In the genomic region with DNA sequence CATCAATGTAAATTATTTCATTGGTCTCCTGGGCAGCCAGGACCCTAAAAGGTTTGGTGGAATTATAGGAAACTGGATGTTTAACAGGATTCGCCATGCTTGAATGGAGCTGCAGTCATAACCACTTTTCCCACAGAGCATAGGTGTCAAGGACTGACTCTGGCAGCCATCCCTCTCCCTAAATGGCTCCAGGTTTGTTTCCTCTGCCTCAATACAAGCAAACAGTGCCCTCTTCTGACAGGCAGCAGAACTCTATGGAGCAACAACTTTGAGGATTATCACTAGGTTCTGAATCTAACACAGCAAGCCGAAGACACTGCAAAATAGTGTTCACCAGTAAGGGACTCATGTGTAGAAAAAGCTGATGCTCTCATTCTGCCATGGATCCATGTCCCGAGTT, we compare ENCODE assay signal across 9 mouse cellular contexts.
A peak's percentile ranks its signal among the peaks of the same experiment; 100 is the strongest.
DNase-seq lines count a peak whose midpoint lies in the region; ATAC-seq and TF ChIP-seq lines count a peak whose summit lies in the region.
"Had no signal": no experiment of that assay in that cellular context is flagged by ENCODE, and none has a peak within 500 bp of the region (broad histone marks: within the 10 kb centered on the region; RNA-seq: fewer than 3 reads in every experiment).

No protein-coding gene starts in this region.

- H3K36me3 ChIP-seq in kidney, embryonic 14.5 days (ENCODE audit: control insufficient read depth, insufficient read depth, low read length): no peaks in the 10 kb centered on the region
- H3K36me3 ChIP-seq in limb, embryonic 14.5 days (ENCODE audit: control insufficient read depth, insufficient read depth, low read length): no peaks in the 10 kb centered on the region

- no peaks in the 10 kb centered on the region; the same call in 1 of the 2 replicates for H3K27me3 ChIP-seq in kidney, embryonic 14.5 days (ENCODE audit: control insufficient read depth, insufficient read depth, low read length)
- H3K27me3 ChIP-seq in limb, embryonic 14.5 days (ENCODE audit: control insufficient read depth, insufficient read depth, low read length): no peaks in the 10 kb centered on the region

- H3K4me2 ChIP-seq in kidney, embryonic 14.5 days (replicated peaks; ENCODE audit: low read depth, low read length): no peak overlapping the region
- H3K4me2 ChIP-seq in limb, embryonic 14.5 days (replicated peaks; ENCODE audit: low read depth, low read length, severe bottlenecking): no peak overlapping the region

- H3K4me3 ChIP-seq in kidney, embryonic 14.5 days (ENCODE audit: low read length): no peak overlapping the region
- no peak overlapping the region for H3K4me3 ChIP-seq in limb, embryonic 14.5 days (replicated peaks; ENCODE audit: low read length)

- WGBS in kidney, embryonic 14.5 days: 63% methylated on average over 3 of the region's 3 CpGs
- WGBS in limb, embryonic 14.5 days: 41% methylated on average over 3 of the region's 3 CpGs

- TF ChIP-seq POLR2A in limb, embryonic 14.5 days (IDR thresholded peaks at IDR 0.05; ENCODE audit: borderline replicate concordance, extremely low read depth, insufficient read depth, insufficient read length): no peak

- peak; percentile 81; the same call in 1 of the 2 replicates for ATAC-seq in kidney, embryonic 14.5 days (ENCODE audit: low FRiP score, low TSS enrichment)
- ATAC-seq in limb, embryonic 14.5 days (ENCODE audit: low FRiP score, low read depth): peak; percentile 34

- peak; percentile 4 to 7 for DNase-seq in urinary bladder, adult 18-20 months (ENCODE audit: low spot score in 2 of 2)
- no peak for DNase-seq in urinary bladder, postnatal 10 days (ENCODE audit: low spot score)
- DNase-seq in cerebellum, adult 11 months: peak; percentile 20
- DNase-seq in frontal cortex, postnatal 36 days (ENCODE audit: low spot score in 2 of 2): peak; percentile 24 to 59
- DNase-seq in limb, embryonic 14.5 days (ENCODE audit: low spot score): peak; percentile 67
- peak; percentile 34 to 51 for DNase-seq in right cerebral cortex, postnatal 10 days (ENCODE audit: low spot score in 2 of 2)
- no peak for DNase-seq in B cell, adult 2 months

- no peak overlapping the region for H3K9ac ChIP-seq in kidney, embryonic 14.5 days (ENCODE audit: low read depth, low read length)
- no peak overlapping the region for H3K9ac ChIP-seq in limb, embryonic 14.5 days (ENCODE audit: low read depth, low read length, severe bottlenecking)

- no peak overlapping the region for H3K27ac ChIP-seq in kidney, embryonic 14.5 days (ENCODE audit: low read depth, low read length)
- no peak overlapping the region for H3K27ac ChIP-seq in limb, embryonic 14.5 days (replicated peaks; ENCODE audit: low read depth, low read length)
- H3K27ac ChIP-seq: macrophage had no signal

- no peaks in the 10 kb centered on the region for H3K4me1 ChIP-seq in kidney, embryonic 14.5 days (ENCODE audit: control insufficient read depth, insufficient read depth, low read length)
- peaks cover 2% of the 10 kb centered on the region; the same call in 1 of the 2 replicates for H3K4me1 ChIP-seq in limb, embryonic 14.5 days (ENCODE audit: control insufficient read depth, insufficient read depth, low read length)

- H3K9me3 ChIP-seq in kidney, embryonic 14.5 days (ENCODE audit: control insufficient read depth, low read length): no peaks in the 10 kb centered on the region
- no peaks in the 10 kb centered on the region for H3K9me3 ChIP-seq in limb, embryonic 14.5 days (ENCODE audit: control insufficient read depth, low read length)

Comparison
In these comparisons a context has a peak if more than half of its experiments do, and no peak if none do; other contexts are left out.
1. DNase-seq: peak in urinary bladder, adult 18-20 months (2 of 2), cerebellum, adult 11 months (single experiment), frontal cortex, postnatal 36 days (2 of 2), limb, embryonic 14.5 days (single experiment) and right cerebral cortex, postnatal 10 days (2 of 2); none in urinary bladder, postnatal 10 days (single experiment) and B cell, adult 2 months (0 of 2).